Mouse (Mus musculus): Measurements from ENCODE around the gene Tpm4. TPM values are rescaled to one million over a fixed set of nuclear protein-coding genes. Genes with fewer than 3 reads are reported as not detected.
"Not testable (repeated sequence)": the region's sequence is repeated elsewhere in the genome, so short reads cannot be mapped to it uniquely, and the experiment has no call there.

Gene Tpm4
- polyA plus RNA-seq (2015; fragmentation: Nextera tagmentation; extraction: Ambion mirVana), result 358 and 365 TPM in 2 replicates

- Histone ChIP-seq H3K4me3 (peak within 1 kb of the TSS; percentile 94), H3K27ac (replicated peaks) (peak within 1 kb of the TSS; percentile 100), H3K27me3 (replicated peaks) (no peaks in the 10 kb centered on the region), H3K4me1 (peaks cover 54% of the 10 kb centered on the region), H3K4me2 (peak within 1 kb of the TSS; percentile 89), H3K9ac (peak within 1 kb of the TSS; percentile 99), H3K36me3 (peaks cover 20% of the 10 kb centered on the region), H3K9me3 (no peaks in the 10 kb centered on the region)
- 1% methylated on average over 37 of the region's 49 CpGs for WGBS
- ATAC-seq (ENCODE audit: extremely low read depth, insufficient number of reproducible peaks, low FRiP score, low TSS enrichment), result peak; percentile 68
Observed at GRCm38 (mm10) chr8:72134756-72135445, at the start of gene Tpm4. TSS of gene Tpm4 (plus strand) at chr8:72134975.

- not testable (repeated sequence) for H3K36me3 ChIP-seq; H3K4me1 ChIP-seq; H3K9me3 ChIP-seq; H3K4me3 ChIP-seq; H3K27ac ChIP-seq (replicated peaks); H3K27me3 ChIP-seq (replicated peaks); H3K9ac ChIP-seq; H3K4me2 ChIP-seq; ATAC-seq (ENCODE audit: extremely low read depth, insufficient number of reproducible peaks, low FRiP score, low TSS enrichment)
- WGBS, result 81% methylated on average over 3 of the region's 3 CpGs
Observed at GRCm38 (mm10) chr8:72087611-72088010, 47.2 kb upstream of the Tpm4 start.

GRCm38 (mm10) chr8:72096721-72097120, 38.1 kb upstream of the Tpm4 start:
- not testable (repeated sequence) for H3K27me3 ChIP-seq (replicated peaks); H3K4me3 ChIP-seq; H3K36me3 ChIP-seq; H3K4me2 ChIP-seq; H3K4me1 ChIP-seq; ATAC-seq (ENCODE audit: extremely low read depth, insufficient number of reproducible peaks, low FRiP score, low TSS enrichment); H3K9me3 ChIP-seq; H3K9ac ChIP-seq; H3K27ac ChIP-seq (replicated peaks)

- not testable (repeated sequence) for H3K9me3 ChIP-seq; H3K27ac ChIP-seq (replicated peaks); H3K36me3 ChIP-seq; H3K27me3 ChIP-seq (replicated peaks); H3K4me2 ChIP-seq; H3K9ac ChIP-seq; H3K4me1 ChIP-seq; ATAC-seq (ENCODE audit: extremely low read depth, insufficient number of reproducible peaks, low FRiP score, low TSS enrichment); H3K4me3 ChIP-seq
- WGBS, result 49% methylated on average over 6 of the region's 7 CpGs
Observed at GRCm38 (mm10) chr8:72099377-72100103, 35.2 kb upstream of the Tpm4 start.

GRCm38 (mm10) chr8:72105165-72105564, 29.6 kb upstream of the Tpm4 start:
- WGBS, result 26% methylated on average over 4 of the region's 4 CpGs
- ATAC-seq (ENCODE audit: extremely low read depth, insufficient number of reproducible peaks, low FRiP score, low TSS enrichment), result no peak

GRCm38 (mm10) chr8:72106740-72107139, 28.0 kb upstream of the Tpm4 start, which contains the start of gene Olfr374:
TSS of gene Olfr374 (plus strand) at chr8:72107040.
- no peak within 1 kb of the TSS for H3K4me2 ChIP-seq
- H3K27ac ChIP-seq (replicated peaks), result no peak within 1 kb of the TSS
- WGBS, result 87% methylated on average over 3 of the region's 3 CpGs
- no peaks in the 10 kb centered on the region for H3K4me1 ChIP-seq
- H3K9ac ChIP-seq, result no peak within 1 kb of the TSS
- peaks cover 7% of the 10 kb centered on the region; the same call in 1 of the 2 replicates for H3K9me3 ChIP-seq
- ATAC-seq (ENCODE audit: extremely low read depth, insufficient number of reproducible peaks, low FRiP score, low TSS enrichment), result no peak
- no peak within 1 kb of the TSS for H3K4me3 ChIP-seq
- H3K36me3 ChIP-seq, result no peaks in the 10 kb centered on the region
- H3K27me3 ChIP-seq (replicated peaks), result no peaks in the 10 kb centered on the region

More at GRCm38 (mm10) chr8:72105165-72105564, 29.6 kb upstream of the Tpm4 start:
- peaks cover 7% of the 10 kb centered on the region; the same call in 1 of the 2 replicates for H3K9me3 ChIP-seq
- no peak overlapping the region for H3K4me3 ChIP-seq
- H3K4me2 ChIP-seq, result no peak overlapping the region
- no peak overlapping the region for H3K27ac ChIP-seq (replicated peaks)
- no peaks in the 10 kb centered on the region for H3K36me3 ChIP-seq
- H3K27me3 ChIP-seq (replicated peaks), result no peaks in the 10 kb centered on the region
- no peak overlapping the region for H3K9ac ChIP-seq
- no peaks in the 10 kb centered on the region for H3K4me1 ChIP-seq

- Histone ChIP-seq H3K4me2 (no peak overlapping the region), H3K9ac (no peak overlapping the region), H3K4me3 (no peak overlapping the region), H3K36me3 (no peaks in the 10 kb centered on the region), H3K4me1 (no peaks in the 10 kb centered on the region), H3K9me3 (no peaks in the 10 kb centered on the region), H3K27ac (replicated peaks) (no peak overlapping the region), H3K27me3 (replicated peaks) (no peaks in the 10 kb centered on the region)
- ATAC-seq (ENCODE audit: extremely low read depth, insufficient number of reproducible peaks, low FRiP score, low TSS enrichment), result no peak
- 68% methylated on average over 6 of the region's 6 CpGs for WGBS
Observed at GRCm38 (mm10) chr8:72110876-72111275, 23.9 kb upstream of the Tpm4 start.

GRCm38 (mm10) chr8:72112486-72112885, 22.3 kb upstream of the Tpm4 start:
- no peak for ATAC-seq (ENCODE audit: extremely low read depth, insufficient number of reproducible peaks, low FRiP score, low TSS enrichment)
- H3K4me1 ChIP-seq, result no peaks in the 10 kb centered on the region
- no peaks in the 10 kb centered on the region for H3K9me3 ChIP-seq
- no peak overlapping the region for H3K9ac ChIP-seq
- 68% methylated on average over 3 of the region's 3 CpGs for WGBS
- H3K4me3 ChIP-seq, result no peak overlapping the region
- no peak overlapping the region for H3K4me2 ChIP-seq
- no peaks in the 10 kb centered on the region for H3K36me3 ChIP-seq
- H3K27me3 ChIP-seq (replicated peaks), result no peaks in the 10 kb centered on the region
- H3K27ac ChIP-seq (replicated peaks), result no peak overlapping the region

GRCm38 (mm10) chr8:72115202-72115601, 19.6 kb upstream of the Tpm4 start:
- Histone ChIP-seq H3K27ac (replicated peaks) (no peak overlapping the region), H3K4me2 (no peak overlapping the region), H3K4me3 (no peak overlapping the region), H3K9ac (no peak overlapping the region), H3K9me3 (no peaks in the 10 kb centered on the region), H3K4me1 (no peaks in the 10 kb centered on the region), H3K36me3 (no peaks in the 10 kb centered on the region), H3K27me3 (replicated peaks) (no peaks in the 10 kb centered on the region)
- ATAC-seq (ENCODE audit: extremely low read depth, insufficient number of reproducible peaks, low FRiP score, low TSS enrichment), result no peak
- 81% methylated on average over 2 of the region's 2 CpGs for WGBS

GRCm38 (mm10) chr8:72118616-72119015, 16.2 kb upstream of the Tpm4 start:
- no peak for ATAC-seq (ENCODE audit: extremely low read depth, insufficient number of reproducible peaks, low FRiP score, low TSS enrichment)
- H3K4me2 ChIP-seq, result no peak overlapping the region
- WGBS, result 43% methylated on average over 4 of the region's 4 CpGs

GRCm38 (mm10) chr8:72121486-72121885, 13.3 kb upstream of the Tpm4 start:
- H3K4me1 ChIP-seq; H3K4me2 ChIP-seq; H3K27ac ChIP-seq (replicated peaks); H3K4me3 ChIP-seq; H3K9ac ChIP-seq; H3K27me3 ChIP-seq (replicated peaks); H3K36me3 ChIP-seq; H3K9me3 ChIP-seq; ATAC-seq (ENCODE audit: extremely low read depth, insufficient number of reproducible peaks, low FRiP score, low TSS enrichment): not testable (repeated sequence)
- WGBS, result 59% methylated on average over 3 of the region's 3 CpGs

More at GRCm38 (mm10) chr8:72118616-72119015, 16.2 kb upstream of the Tpm4 start:
- Histone ChIP-seq H3K9ac (no peak overlapping the region), H3K4me3 (no peak overlapping the region), H3K36me3 (no peaks in the 10 kb centered on the region), H3K9me3 (no peaks in the 10 kb centered on the region), H3K27ac (replicated peaks) (no peak overlapping the region), H3K27me3 (replicated peaks) (no peaks in the 10 kb centered on the region), H3K4me1 (no peaks in the 10 kb centered on the region)

Measured in heart, embryonic 13.5 days (tissue).